Mouse (Mus musculus) forebrain, embryonic 12.5 days (tissue): ENCODE measurements around the gene Entpd4b. TPM values are rescaled to one million over a fixed set of nuclear protein-coding genes. Genes with fewer than 3 reads are reported as not detected.
"Not testable (repeated sequence)": the region's sequence is repeated elsewhere in the genome, so short reads cannot be mapped to it uniquely, and the experiment has no call there.

Experiments used
- ATAC-seq: fragments of 200-750 bp; cut with Nextera tagmentation; 2 replicates; pipeline ENCODE4 v1.8.0; 2017; ENCODE audit warnings: moderate TSS enrichment; ENCODE audit not compliant: low FRiP score
- H3K27ac ChIP-seq: fragments of 300-500 bp; sonication (generic); 2 replicates; pipeline ENCODE4 v1.5.1; 2016; ENCODE audit warnings: mild to moderate bottlenecking
- H3K27me3 ChIP-seq: fragments of 300-500 bp; sonication (generic); 2 replicates; pipeline ENCODE4 v1.6.1; 2016; ENCODE audit warnings: mild to moderate bottlenecking
- H3K36me3 ChIP-seq: fragments of 300-500 bp; sonication (generic); replicated peaks from 2 replicates; pipeline ENCODE4 v1.6.1; 2016; ENCODE audit warnings: mild to moderate bottlenecking
- H3K4me1 ChIP-seq: fragments of 300-500 bp; sonication (generic); 2 replicates; pipeline ENCODE4 v1.6.1; 2016
- H3K4me2 ChIP-seq: fragments of 300-500 bp; sonication (generic); 2 replicates; pipeline ENCODE4 v1.6.1; 2016; ENCODE audit warnings: mild to moderate bottlenecking, moderate library complexity
- H3K4me3 ChIP-seq: fragments of 300-500 bp; sonication (generic); replicated peaks from 2 replicates; pipeline ENCODE4 v1.5.1; 2016; ENCODE audit warnings: mild to moderate bottlenecking
- H3K9ac ChIP-seq: fragments of 300-500 bp; sonication (generic); 2 replicates; pipeline ENCODE4 v1.6.1; 2016; ENCODE audit warnings: mild to moderate bottlenecking
- H3K9me3 ChIP-seq: fragments of 300-500 bp; sonication (generic); 2 replicates; pipeline ENCODE4 v1.6.1; 2016
- whole genome bisulfite sequencing: fragments of 180-500 bp; shearing (Covaris S2); methylation state at CpG from one replicate; pipeline ENCODE4 v1.1.7; 2016; 5-methylcytosine and 5-hydroxymethylcytosine counted together
- polyA plus RNA-seq: library from polyadenylated mRNA; unstranded; fragments of >200 nt; fragmentation: Nextera tagmentation; extraction: Ambion mirVana; gene quantifications from 2 replicates; pipeline ENCODE4 v1.2.1, GENCODE M21; 2016

The Entpd4b gene
- polyA plus RNA-seq, 1 experiment from 2014 or later: 9.0 TPM

DNA sequence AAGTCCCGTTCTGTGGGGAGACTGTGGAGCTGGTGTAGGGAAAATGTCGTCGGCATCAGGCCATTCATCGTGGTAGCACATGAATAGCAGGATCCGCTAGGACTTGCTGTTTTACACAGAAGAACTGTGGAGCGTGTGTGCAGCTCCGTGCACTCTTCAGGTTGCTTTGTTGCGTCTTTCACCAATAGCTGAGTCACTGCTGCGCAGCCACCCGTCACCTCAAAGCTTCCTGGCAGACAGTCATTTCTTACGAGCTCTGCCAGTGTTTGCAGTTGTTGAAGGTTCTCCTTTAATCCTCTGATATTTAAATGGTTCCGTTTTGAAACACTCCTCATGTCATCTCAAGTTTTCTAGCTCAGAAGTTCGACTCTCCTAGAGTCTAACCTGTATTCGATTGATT, 2.3 kb downstream of the Entpd4b start:
- no CpG with 5 or more reads among the region's 14 CpGs for WGBS
- H3K36me3 ChIP-seq, H3K27me3 ChIP-seq, H3K27ac ChIP-seq, H3K4me1 ChIP-seq, ATAC-seq, H3K4me2 ChIP-seq, H3K9ac ChIP-seq, H3K9me3 ChIP-seq, H3K4me3 ChIP-seq: not testable (repeated sequence)

Other genes starting within 250 kb of the Entpd4b start
- not detected in 2 replicates for gene Gm16867, start 52.1 kb upstream of the Entpd4b start, polyA plus RNA-seq
- gene Gm27179, start 42.9 kb upstream of the Entpd4b start, polyA plus RNA-seq: not detected in 2 replicates